Mouse (Mus musculus) NIH3T3 (cell line): ENCODE measurements around the gene Dbndd2.

Source experiments
- DNase-seq: peaks from one replicate; pipeline ENCODE4 v3.0.0-alpha.2; 2012; ENCODE audit warnings: low read depth

Gene Dbndd2

DNA sequence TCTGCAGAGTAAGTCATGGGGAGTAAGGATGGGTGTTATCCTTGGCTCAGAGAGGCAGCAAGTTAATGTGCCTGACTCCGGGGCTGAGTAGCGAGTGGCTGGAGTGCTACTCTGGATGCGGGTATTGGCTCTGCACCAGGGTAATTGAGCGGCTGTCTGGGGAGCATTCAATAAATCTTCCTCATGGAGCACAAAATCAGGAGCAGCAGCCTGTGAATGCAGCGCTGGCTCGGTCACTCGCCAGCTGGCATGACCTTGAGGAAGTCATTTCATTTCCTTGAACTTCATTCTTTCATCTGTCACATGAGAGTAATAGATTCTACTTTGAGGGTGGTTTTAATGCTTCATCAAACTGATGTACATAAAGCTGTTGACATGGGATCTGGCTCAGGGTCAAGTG is 14.6 kb downstream of the Dbndd2 start:
- no peak for DNase-seq

DNA sequence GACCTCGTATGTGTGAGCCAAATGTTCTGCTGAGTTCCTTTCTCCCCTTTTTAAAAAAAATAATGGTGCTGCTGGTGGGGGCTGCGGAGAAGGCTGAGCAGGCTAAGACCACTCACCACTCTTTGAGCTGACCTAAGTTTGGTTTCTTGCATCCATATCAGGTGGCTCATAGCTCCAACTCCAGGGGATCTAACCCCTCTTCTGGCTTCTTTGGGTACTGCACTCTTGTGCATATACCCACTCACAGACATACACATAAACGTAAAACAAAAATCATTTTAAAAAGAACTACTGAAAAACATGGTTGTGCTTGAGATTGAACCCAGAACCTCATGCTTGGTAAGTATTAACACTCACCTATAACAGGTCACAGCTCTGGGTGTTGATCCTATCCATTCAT is 19.0 kb downstream of the Dbndd2 start:
- DNase-seq = no peak

DNA sequence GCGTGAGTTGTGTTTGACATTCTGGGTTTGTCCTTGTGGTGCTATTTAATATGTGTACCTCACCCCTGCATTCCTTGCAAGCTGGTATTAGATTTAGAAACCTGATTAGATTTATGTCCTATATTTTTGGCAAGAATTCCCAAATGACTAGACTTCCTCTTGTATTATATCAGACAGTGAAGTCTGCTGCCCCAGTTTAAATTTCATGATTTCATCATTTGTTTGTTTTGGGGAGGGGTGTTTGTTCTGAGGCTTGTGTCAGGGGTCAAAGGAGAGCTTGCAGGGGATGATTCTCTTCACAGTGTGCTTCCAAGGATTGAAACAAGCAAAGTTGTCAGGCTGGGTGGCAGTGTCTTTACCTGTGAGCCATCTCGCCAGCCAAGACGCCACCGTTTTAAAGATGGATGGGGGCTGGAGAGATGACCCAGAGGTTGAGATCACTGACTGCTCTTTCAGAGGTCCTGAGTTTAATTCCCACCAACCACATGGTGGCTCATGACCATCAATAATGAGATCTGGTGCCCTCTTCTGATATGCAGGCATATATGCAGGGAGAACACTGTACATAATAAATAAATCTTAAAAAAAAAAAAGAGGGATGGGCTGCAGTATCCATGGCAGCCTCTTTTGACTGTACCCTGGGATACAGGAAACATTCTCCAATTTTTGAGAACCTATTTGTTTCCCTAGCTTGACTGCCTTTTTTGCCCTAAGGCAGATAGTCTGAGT is 19.9 kb downstream of the Dbndd2 start:
- DNase-seq = no peak

GRCm38 (mm10) chr2:164507811-164508210 is 21.9 kb downstream of the Dbndd2 start:
- DNase-seq = no peak

GRCm38 (mm10) chr2:164510621-164511190 is 24.8 kb downstream of the Dbndd2 start:
- no peak for DNase-seq

DNA sequence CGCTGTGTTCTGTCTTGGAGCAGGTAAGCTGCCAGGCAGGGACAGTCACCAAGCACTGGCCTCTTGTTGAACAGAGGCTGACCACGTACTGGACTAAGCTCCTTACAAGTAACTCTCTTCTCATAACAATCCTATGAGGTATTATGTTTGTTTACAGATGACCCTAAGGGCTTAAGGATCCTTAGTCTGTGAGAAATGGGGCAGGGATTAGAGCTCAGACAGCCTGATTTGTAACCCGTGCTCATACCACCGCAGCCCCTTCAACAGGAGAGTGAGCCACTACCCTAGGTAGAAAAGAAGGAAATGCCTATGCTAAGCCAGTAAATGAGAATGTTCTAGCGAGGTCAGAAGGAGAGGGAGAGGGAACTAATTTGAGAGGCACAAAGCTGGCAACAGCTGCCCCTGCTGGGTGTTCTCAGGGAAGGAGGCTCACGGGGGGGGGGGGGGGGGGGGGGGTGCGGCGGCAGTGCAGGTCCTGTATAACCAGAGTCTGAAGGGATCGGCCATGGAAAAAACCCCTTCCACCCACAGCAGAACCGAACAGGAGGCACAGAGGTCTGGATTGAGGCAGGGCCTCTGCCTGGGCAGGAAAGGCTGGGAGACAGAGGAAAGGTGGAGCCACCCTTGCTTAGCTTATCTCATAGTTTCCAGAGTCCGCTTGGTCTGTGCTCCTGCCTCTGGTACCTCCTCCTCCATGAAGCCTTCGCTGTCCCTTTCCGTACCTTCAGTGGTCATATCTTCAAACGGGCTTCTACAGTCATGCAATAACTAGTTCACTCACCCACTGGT is 26.4 kb downstream of the Dbndd2 start:
- no peak for DNase-seq

DNA sequence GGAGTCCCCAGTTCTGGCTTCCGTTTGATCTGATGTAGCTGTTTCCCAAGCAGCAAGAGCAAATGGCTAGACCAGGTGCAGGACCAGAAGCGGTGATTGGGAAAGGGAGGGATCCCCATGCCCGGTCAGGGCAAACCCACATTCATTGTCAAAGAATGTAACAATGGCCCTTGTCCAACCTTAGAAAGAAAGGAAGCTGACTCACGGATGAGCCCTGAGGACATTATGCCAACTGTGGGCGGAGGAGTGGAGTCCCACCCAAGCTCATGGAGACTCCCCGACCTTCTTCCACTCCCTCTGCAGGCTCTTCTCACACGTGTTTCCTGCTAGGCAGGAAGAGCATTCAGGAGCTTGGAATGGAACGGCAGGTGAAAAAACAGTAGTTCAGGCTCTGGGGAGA is 27.5 kb downstream of the Dbndd2 start:
- DNase-seq = peak; percentile 87

GRCm38 (mm10) chr2:164514916-164515315 is 29.0 kb downstream of the Dbndd2 start:
- no peak for DNase-seq

GRCm38 (mm10) chr2:164515897-164516296 is 30.0 kb downstream of the Dbndd2 start:
- DNase-seq = no peak

- no peak for DNase-seq
These were observed 30.7 kb downstream of the Dbndd2 start for GRCm38 (mm10) chr2:164516592-164516991.

DNA sequence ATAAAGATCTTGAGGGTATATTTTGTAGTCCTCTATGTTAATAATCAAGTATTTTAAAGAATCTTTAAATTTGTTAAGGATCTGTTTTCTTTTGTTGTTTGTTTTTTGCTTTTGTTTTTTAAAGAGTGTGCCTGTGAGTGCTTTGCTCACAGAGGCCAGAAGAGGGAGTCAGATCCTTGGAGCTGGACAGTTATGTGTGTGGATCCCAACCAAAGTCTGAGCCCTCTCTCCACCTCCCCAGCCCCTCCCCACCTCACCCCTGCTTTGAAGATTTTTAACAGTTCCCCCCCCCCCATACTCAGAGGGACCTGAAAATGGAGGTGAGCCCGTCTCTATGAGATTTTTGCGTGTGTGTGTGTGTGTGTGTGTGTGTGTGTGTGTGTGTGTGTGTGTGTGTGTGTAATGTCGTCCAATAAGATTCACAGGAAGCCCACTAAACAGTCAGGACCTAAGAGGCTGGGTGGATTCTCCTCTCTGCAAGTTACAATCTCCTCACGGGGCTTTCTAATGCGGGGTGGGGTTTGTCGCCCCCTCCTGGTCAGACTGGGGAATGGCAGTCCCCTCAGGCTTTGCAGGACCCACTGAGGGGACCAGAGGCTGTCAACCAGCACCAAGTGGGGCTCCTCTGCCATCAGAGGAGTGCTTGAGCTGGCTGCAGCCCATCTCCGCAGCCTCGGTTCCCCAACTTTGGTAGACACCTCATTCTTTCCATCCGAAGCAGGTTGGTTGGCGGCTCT is 31.7 kb downstream of the Dbndd2 start:
- peak; percentile 58 for DNase-seq

DNA sequence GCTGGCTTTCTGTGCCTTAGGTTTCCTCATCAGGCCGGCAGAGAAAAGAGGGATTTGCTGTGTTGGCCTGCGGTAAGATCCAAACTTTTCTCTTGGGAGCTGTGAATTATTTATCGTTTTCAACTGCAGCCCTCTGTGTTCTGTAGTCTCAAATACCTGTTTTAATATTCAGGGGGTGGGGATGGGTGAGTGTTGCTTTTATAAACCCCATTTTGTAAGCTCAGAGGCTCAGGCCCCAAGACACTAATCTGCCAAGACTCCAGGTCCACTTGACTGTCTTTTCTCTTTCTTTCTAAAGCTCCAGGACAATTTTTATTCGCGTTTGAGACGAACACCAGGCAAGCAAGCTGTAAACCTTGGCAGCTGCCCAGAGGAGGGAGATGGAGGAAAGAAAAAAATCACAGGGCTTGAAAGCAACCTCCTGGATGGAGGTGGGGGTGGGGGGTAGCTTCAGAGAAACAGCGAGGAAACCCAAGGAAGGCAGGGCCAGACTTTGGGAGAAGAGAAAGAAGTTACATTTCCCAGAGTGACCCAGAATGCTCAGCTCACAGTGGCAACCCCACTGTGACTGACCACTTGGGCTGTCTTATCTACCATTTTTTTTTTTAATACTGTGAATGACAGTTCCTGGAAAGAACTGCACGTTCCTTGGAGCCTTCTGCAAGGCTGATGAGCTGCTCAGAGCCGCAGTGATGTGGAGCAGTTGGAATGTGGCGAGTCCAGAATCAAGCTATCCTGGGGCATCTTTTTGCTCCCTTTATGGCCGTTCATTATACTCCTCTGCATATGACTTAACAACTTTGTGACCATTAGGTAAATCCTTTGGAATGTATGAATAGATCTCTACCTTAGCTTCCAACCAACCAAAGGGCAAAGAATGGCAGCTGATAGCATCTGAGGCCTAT is 32.6 kb downstream of the Dbndd2 start:
- peak; percentile 46 for DNase-seq

DNA sequence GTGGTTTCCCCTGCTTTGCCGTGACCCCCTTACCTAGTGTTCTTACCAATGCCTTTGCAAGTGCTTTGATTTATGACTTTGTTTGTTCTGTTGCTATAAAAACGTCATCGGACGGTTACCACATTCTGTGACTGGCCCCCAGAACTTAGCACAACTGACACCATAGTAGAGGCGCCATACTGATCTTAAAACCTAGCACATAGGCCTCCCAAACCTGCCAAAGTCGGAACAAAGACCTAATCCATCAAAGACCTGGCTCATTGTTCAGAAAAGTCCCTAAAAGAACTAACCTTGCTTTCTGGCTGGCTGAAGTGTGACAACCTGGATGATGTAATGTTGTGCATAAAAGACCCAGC is 33.2 kb downstream of the Dbndd2 start:
- no peak for DNase-seq

DNA sequence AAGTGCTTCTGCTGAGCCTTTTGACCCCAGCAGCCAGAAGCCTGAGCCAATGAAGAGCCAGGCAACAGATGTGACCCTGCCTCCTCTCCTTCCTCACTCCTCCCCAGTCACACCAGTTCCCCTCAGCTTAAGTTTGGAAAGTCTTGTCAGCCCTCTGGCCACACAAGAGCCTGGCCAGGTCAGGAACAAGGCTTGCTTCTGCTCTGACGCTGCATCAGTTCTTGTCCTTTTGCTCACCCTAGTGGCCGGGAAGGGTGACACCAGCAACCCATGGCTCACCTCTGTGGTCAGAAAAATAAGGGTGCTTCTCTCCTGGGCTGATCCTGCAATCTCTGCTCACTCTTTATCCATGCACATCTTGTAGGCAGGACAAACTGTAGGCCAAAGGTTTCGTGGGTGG is 34.9 kb downstream of the Dbndd2 start:
- DNase-seq = peak; percentile 62

- DNase-seq = peak; percentile 42
These were observed 35.9 kb downstream of the Dbndd2 start for GRCm38 (mm10) chr2:164521841-164522240.

DNA sequence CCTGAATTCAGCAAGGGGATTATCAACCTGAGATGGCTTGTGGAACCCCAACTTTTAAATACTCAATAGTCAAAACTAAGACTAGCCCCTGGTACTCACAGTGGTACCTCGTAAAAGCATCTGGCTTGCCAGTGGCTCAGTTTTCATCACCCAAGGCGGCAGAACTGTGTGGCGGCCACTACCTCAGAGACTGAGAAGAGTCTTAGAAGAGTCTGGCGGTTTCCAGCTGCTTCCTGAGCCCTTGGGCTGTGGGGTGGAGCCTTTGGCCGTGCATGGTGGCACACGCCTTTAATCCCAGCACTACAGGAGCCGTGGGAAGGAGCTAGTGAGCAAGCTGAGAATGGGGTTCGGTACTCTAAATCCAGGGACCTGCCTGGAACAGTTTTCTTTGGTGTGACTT is 36.4 kb downstream of the Dbndd2 start:
- no peak for DNase-seq

DNA sequence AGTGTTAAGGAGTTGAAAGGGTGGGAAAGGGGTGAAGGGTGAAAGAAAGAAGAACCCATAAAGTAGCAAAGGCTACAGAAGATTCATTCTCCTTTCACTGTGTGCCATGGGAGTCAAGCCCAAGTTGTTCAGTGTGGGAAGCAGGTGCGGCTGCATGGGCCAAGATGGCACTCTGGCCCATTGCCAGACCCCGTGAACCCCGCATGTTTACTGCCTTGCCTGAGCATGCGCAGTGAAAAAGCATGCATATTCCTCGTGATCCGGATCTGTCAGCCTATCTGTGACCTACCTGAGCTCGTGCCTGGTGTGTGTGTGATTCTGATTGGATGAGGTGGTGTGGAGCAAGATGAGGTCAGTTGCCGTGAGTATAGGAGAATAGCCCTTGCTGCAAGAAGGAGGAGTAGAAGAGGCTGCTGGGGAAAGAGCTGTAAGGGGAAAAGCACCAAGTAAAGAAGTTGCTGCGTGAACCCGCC is 37.4 kb downstream of the Dbndd2 start:
- DNase-seq = no peak

GRCm38 (mm10) chr2:164528557-164528956 is 42.7 kb downstream of the Dbndd2 start:
- DNase-seq = no peak

- peak; percentile 87 for DNase-seq
These were observed 45.3 kb downstream of the Dbndd2 start for GRCm38 (mm10) chr2:164531169-164531568.

- no peak for DNase-seq
These were observed 48.4 kb downstream of the Dbndd2 start for GRCm38 (mm10) chr2:164534315-164534714.

DNA sequence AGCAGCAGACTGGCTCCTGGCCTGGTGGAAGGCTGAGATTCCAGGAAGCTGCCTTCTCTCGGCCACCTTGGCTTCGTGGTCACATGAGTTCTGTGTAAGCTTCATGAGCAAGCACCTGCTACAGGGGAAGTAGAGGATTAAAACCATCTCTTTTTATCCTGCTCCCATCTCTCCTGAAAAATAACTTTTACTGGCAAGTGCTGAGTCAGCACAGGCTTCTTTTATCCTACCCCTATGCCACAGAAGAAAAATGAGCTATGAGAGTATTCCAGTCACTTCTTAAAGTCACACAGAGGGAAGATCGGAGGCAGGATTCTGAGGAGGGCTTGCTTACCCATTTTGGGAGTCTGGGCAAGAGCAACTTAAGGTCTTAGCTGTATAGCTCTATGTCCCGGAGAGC is 51.1 kb downstream of the Dbndd2 start:
- no peak for DNase-seq
